ENCODE assay signal across 19 mouse cellular contexts in genomic region chr4:100595771-100596170, GRCm38 (mm10).
A peak's percentile ranks its signal among the peaks of the same experiment; 100 is the strongest.
DNase-seq lines count a peak whose midpoint lies in the region; ATAC-seq and TF ChIP-seq lines count a peak whose summit lies in the region.
"Had no signal": no experiment of that assay in that cellular context is flagged by ENCODE, and none has a peak within 500 bp of the region (broad histone marks: within the 10 kb centered on the region; RNA-seq: fewer than 3 reads in every experiment).

No protein-coding gene starts in this region.

- no peaks in the 10 kb centered on the region for H3K27me3 ChIP-seq in hindbrain, embryonic 15.5 days
- no peaks in the 10 kb centered on the region for H3K27me3 ChIP-seq in hindbrain, embryonic 13.5 days
- no peaks in the 10 kb centered on the region for H3K27me3 ChIP-seq in hindbrain, postnatal 0 days (ENCODE audit: insufficient read depth, low read length)
- H3K27me3 ChIP-seq in hindbrain, embryonic 10.5 days (ENCODE audit: insufficient read depth, poor library complexity, severe bottlenecking), result no peaks in the 10 kb centered on the region
- H3K27me3 ChIP-seq: embryonic facial prominence, embryonic 13.5 days; embryonic facial prominence, embryonic 15.5 days; forebrain, embryonic 12.5 days; forebrain, embryonic 15.5 days had no signal

- H3K4me1 ChIP-seq in hindbrain, embryonic 15.5 days (replicated peaks), result peaks cover 8% of the 10 kb centered on the region
- H3K4me1 ChIP-seq in hindbrain, embryonic 13.5 days (replicated peaks), result peaks cover 11% of the 10 kb centered on the region
- H3K4me1 ChIP-seq in hindbrain, postnatal 0 days (ENCODE audit: insufficient read depth, low read length), result no peaks in the 10 kb centered on the region
- H3K4me1 ChIP-seq in hindbrain, embryonic 10.5 days (replicated peaks), result no peaks in the 10 kb centered on the region

- no peak overlapping the region for H3K27ac ChIP-seq in hindbrain, embryonic 15.5 days (replicated peaks)
- no peak overlapping the region for H3K27ac ChIP-seq in hindbrain, embryonic 13.5 days
- no peak overlapping the region for H3K27ac ChIP-seq in hindbrain, postnatal 0 days
- no peak overlapping the region for H3K27ac ChIP-seq in hindbrain, embryonic 10.5 days
- H3K27ac ChIP-seq: embryonic facial prominence, embryonic 13.5 days; forebrain, embryonic 10.5 days; forebrain, embryonic 12.5 days had no signal

- no peak overlapping the region for H3K4me3 ChIP-seq in hindbrain, embryonic 15.5 days
- H3K4me3 ChIP-seq in hindbrain, embryonic 13.5 days, result no peak overlapping the region
- no peak overlapping the region for H3K4me3 ChIP-seq in hindbrain, postnatal 0 days (ENCODE audit: low read length)
- H3K4me3 ChIP-seq in hindbrain, embryonic 10.5 days, result no peak overlapping the region
- H3K4me3 ChIP-seq: embryonic facial prominence, embryonic 13.5 days; embryonic facial prominence, embryonic 15.5 days; erythroblast, embryonic 14.5 days; forebrain, embryonic 10.5 days; forebrain, embryonic 12.5 days; forebrain, embryonic 15.5 days had no signal

- no peaks in the 10 kb centered on the region for H3K36me3 ChIP-seq in hindbrain, embryonic 15.5 days
- H3K36me3 ChIP-seq in hindbrain, embryonic 13.5 days, result no peaks in the 10 kb centered on the region
- no peaks in the 10 kb centered on the region for H3K36me3 ChIP-seq in hindbrain, postnatal 0 days (ENCODE audit: insufficient read depth, low read length)
- H3K36me3 ChIP-seq in hindbrain, embryonic 10.5 days, result no peaks in the 10 kb centered on the region
- H3K36me3 ChIP-seq: embryonic facial prominence, embryonic 13.5 days; embryonic facial prominence, embryonic 15.5 days; forebrain, embryonic 10.5 days; forebrain, embryonic 12.5 days; forebrain, embryonic 15.5 days had no signal

- H3K9ac ChIP-seq in hindbrain, embryonic 15.5 days, result no peak overlapping the region
- no peak overlapping the region for H3K9ac ChIP-seq in hindbrain, embryonic 13.5 days
- H3K9ac ChIP-seq in hindbrain, postnatal 0 days (replicated peaks; ENCODE audit: low read length), result no peak overlapping the region
- H3K9ac ChIP-seq: embryonic facial prominence, embryonic 13.5 days; embryonic facial prominence, embryonic 15.5 days; forebrain, embryonic 12.5 days; forebrain, embryonic 15.5 days had no signal

- ATAC-seq in hindbrain, embryonic 15.5 days (ENCODE audit: low FRiP score, low read depth), result 0 out of 2 replicates have a peak, but pooled peaks have one; percentile 9
- ATAC-seq in hindbrain, embryonic 13.5 days (ENCODE audit: low FRiP score), result no peak
- ATAC-seq in hindbrain, postnatal 0 days, result 0 out of 2 replicates have a peak, but pooled peaks have one; percentile 22

- no peak for TF ChIP-seq CTCF in hindbrain, postnatal 0 days (IDR thresholded peaks at IDR 0.05; ENCODE audit: low read depth)

- H3K4me2 ChIP-seq in hindbrain, embryonic 15.5 days, result no peak overlapping the region
- H3K4me2 ChIP-seq in hindbrain, embryonic 13.5 days, result no peak overlapping the region
- no peak overlapping the region for H3K4me2 ChIP-seq in hindbrain, postnatal 0 days (ENCODE audit: low read depth, low read length)
- H3K4me2 ChIP-seq: embryonic facial prominence, embryonic 15.5 days; forebrain, embryonic 12.5 days; forebrain, embryonic 15.5 days had no signal

- DNase-seq in cerebellum, postnatal 14 days, result peak; percentile 24 to 32
- DNase-seq in cerebellum, adult 8-10 months, result no peak
- no peak for DNase-seq in hindbrain, postnatal 0 days (ENCODE audit: low spot score)
- no peak for DNase-seq in hindbrain, embryonic 10.5 days (ENCODE audit: low spot score)
- DNase-seq: adrenal gland, adult 2 months; adrenal gland, postnatal 10 days; adrenal gland, postnatal 25 days; cerebellum, adult 11 months; cerebellum, adult 18-20 months; cerebellum, adult 9-10 months; embryo, embryonic 11 days had no signal

- no peaks in the 10 kb centered on the region for H3K9me3 ChIP-seq in hindbrain, embryonic 15.5 days
- no peaks in the 10 kb centered on the region for H3K9me3 ChIP-seq in hindbrain, embryonic 13.5 days
- 0 out of 2 replicates have a peak, but pooled peaks cover 5% of the 10 kb centered on the region for H3K9me3 ChIP-seq in hindbrain, postnatal 0 days (ENCODE audit: low read length)
- H3K9me3 ChIP-seq in hindbrain, embryonic 10.5 days, result no peaks in the 10 kb centered on the region
- H3K9me3 ChIP-seq: embryonic facial prominence, embryonic 15.5 days; forebrain, embryonic 10.5 days; forebrain, embryonic 12.5 days; forebrain, embryonic 15.5 days had no signal

- 88% methylated on average over 4 of the region's 4 CpGs for WGBS in hindbrain, embryonic 15.5 days
- 92% methylated on average over 4 of the region's 4 CpGs for WGBS in hindbrain, embryonic 13.5 days
- WGBS in hindbrain, postnatal 0 days, result 82% methylated on average over 4 of the region's 4 CpGs
- WGBS in hindbrain, embryonic 10.5 days, result 88% methylated on average over 4 of the region's 4 CpGs

Comparison
In these comparisons a context has a peak if more than half of its experiments do, and no peak if none do; other contexts are left out.
1. DNase-seq: peak in cerebellum, postnatal 14 days (2 of 2); none in cerebellum, adult 8-10 months (single experiment), hindbrain, postnatal 0 days (single experiment) and hindbrain, embryonic 10.5 days (single experiment).